8 mouse cellular contexts compared by ENCODE assay signal in the genomic region with DNA sequence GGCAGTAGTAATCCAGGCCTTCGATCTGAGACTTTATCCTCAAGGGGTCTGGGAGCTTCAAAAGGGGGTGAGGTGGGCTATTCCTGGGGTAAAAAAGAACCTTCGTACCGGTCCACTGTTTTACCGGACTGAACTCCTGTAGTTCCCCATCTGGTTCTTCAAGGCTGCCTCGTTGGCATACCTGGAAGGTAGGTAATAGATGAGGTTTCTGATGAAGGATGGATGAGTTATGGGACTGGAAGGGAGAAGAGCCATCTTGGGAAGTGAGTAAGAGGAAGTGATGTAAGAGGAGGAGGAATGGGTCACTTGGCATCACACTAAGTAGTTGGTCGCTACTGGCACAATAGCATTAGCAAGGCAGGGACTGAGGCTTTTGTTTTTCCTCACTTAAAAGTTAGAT. TPM values are rescaled to one million over a fixed set of nuclear protein-coding genes. Genes with fewer than 3 reads are reported as not detected.
DNase-seq lines count a peak whose midpoint lies in the region; ATAC-seq lines count a peak whose summit lies in the region.

No protein-coding gene starts in this region.

- intact Hi-C loops in heart, postnatal 25 days (cut with DNase I), result no loop called here

- peak overlapping the region; percentile 97 for H3K4me3 ChIP-seq in limb, embryonic 10.5 days
- peak overlapping the region; percentile 99 for H3K4me3 ChIP-seq in midbrain, embryonic 16.5 days (ENCODE audit: low read depth, low read length)

- H3K9ac ChIP-seq in midbrain, embryonic 16.5 days (ENCODE audit: low read depth, low read length), result peak overlapping the region; percentile 95

- peak; percentile 89 for DNase-seq in heart, adult 11 months
- no peak for DNase-seq in heart, postnatal 25 days (ENCODE audit: low spot score)
- peak; percentile 69 for DNase-seq in adipocyte (ENCODE audit: low spot score)
- DNase-seq in heart, adult 9 months (ENCODE audit: low spot score in 2 of 2), result peak; percentile 13 to 34
- DNase-seq in limb, embryonic 10.5 days (ENCODE audit: low spot score), result no peak
- DNase-seq in yolk sac, embryonic 10.5 days (ENCODE audit: low spot score), result no peak
- no peak for DNase-seq in frontal cortex, postnatal 14 days (ENCODE audit: low spot score in 2 of 2)

- ATAC-seq in midbrain, embryonic 16.5 days, result no peak

- WGBS in limb, embryonic 10.5 days, result 12% methylated on average over 6 of the region's 6 CpGs
- WGBS in midbrain, embryonic 16.5 days, result 9% methylated on average over 6 of the region's 6 CpGs

- peak overlapping the region; percentile 94 for H3K27ac ChIP-seq in limb, embryonic 10.5 days
- H3K27ac ChIP-seq in midbrain, embryonic 16.5 days (ENCODE audit: low read length), result no peak overlapping the region

- H3K9me3 ChIP-seq in limb, embryonic 10.5 days (replicated peaks), result no peaks in the 10 kb centered on the region
- H3K9me3 ChIP-seq in midbrain, embryonic 16.5 days (replicated peaks; ENCODE audit: control insufficient read depth, low read length, poor library complexity, severe bottlenecking), result no peaks in the 10 kb centered on the region

- H3K4me2 ChIP-seq in midbrain, embryonic 16.5 days (ENCODE audit: low read length), result peak overlapping the region; percentile 94

- H3K4me1 ChIP-seq in limb, embryonic 10.5 days, result peaks cover 28% of the 10 kb centered on the region
- peaks cover 18% of the 10 kb centered on the region for H3K4me1 ChIP-seq in midbrain, embryonic 16.5 days (ENCODE audit: control insufficient read depth, insufficient read depth, low read length)

- peaks cover 41% of the 10 kb centered on the region for H3K36me3 ChIP-seq in limb, embryonic 10.5 days
- H3K36me3 ChIP-seq in midbrain, embryonic 16.5 days (ENCODE audit: control insufficient read depth, insufficient read depth, low read length), result peaks cover 7% of the 10 kb centered on the region; the same call in 1 of the 2 replicates

- H3K27me3 ChIP-seq in limb, embryonic 10.5 days (ENCODE audit: low read depth, poor library complexity, severe bottlenecking), result no peaks in the 10 kb centered on the region
- H3K27me3 ChIP-seq in midbrain, embryonic 16.5 days (ENCODE audit: control insufficient read depth, insufficient read depth, low read depth, low read length), result no peaks in the 10 kb centered on the region

RNA-seq across cellular contexts. Expression of a gene that starts 2.7 kb away (rescaled TPM):
- total RNA-seq in heart, postnatal 25 days (2021), result 10 to 100 TPM; 34.7 to 38.9 TPM
- 69.4 and 71.6 TPM in 2 replicates for polyA plus RNA-seq in limb, embryonic 10.5 days (2016; fragmentation: Nextera tagmentation; extraction: Ambion mirVana)
- polyA plus RNA-seq in midbrain, embryonic 16.5 days (2015; fragmentation: Nextera tagmentation; extraction: Ambion mirVana), result 43.9 and 45.1 TPM in 2 replicates

RNA-seq across cellular contexts. Expression of a gene that starts 21.6 kb away (rescaled TPM):
- under 1 TPM; 0.11 to 0.21 TPM for total RNA-seq in heart, postnatal 25 days (2021)
- 0.09 and 0.28 TPM in 2 replicates for polyA plus RNA-seq in limb, embryonic 10.5 days (2016; fragmentation: Nextera tagmentation; extraction: Ambion mirVana)
- 52.2 and 74.2 TPM in 2 replicates for polyA plus RNA-seq in midbrain, embryonic 16.5 days (2015; fragmentation: Nextera tagmentation; extraction: Ambion mirVana)

Comparison
In these comparisons a context has a peak if more than half of its experiments do, and no peak if none do; other contexts are left out.
1. DNase-seq: peak in heart, adult 11 months (single experiment), adipocyte (single experiment) and heart, adult 9 months (2 of 2); none in heart, postnatal 25 days (single experiment), limb, embryonic 10.5 days (single experiment), yolk sac, embryonic 10.5 days (single experiment) and frontal cortex, postnatal 14 days (0 of 2).
2. RNA of a gene that starts 21.6 kb away (polyA plus RNA-seq): 52.2 to 74.2 TPM in midbrain, embryonic 16.5 days; 0.09 to 0.28 TPM in limb, embryonic 10.5 days; every median in the first group is over 10 times any median in the second.